Mouse (Mus musculus): Measurements from ENCODE around the gene Bag6.

- TF ChIP-seq CTCF (IDR thresholded peaks at IDR 0.05; ENCODE audit: borderline replicate concordance, extremely low read depth, insufficient read depth, insufficient read length) (no peak), POLR2A (IDR thresholded peaks at IDR 0.05; ENCODE audit: borderline replicate concordance, extremely low read depth, insufficient read depth, insufficient read length, poor library complexity, severe bottlenecking) (no peak)
Measured at GRCm38 (mm10) chr17:35167794-35168193, 32.8 kb downstream of the Bag6 start.
